25 mouse cellular contexts compared by ENCODE assay signal in the genomic region with DNA sequence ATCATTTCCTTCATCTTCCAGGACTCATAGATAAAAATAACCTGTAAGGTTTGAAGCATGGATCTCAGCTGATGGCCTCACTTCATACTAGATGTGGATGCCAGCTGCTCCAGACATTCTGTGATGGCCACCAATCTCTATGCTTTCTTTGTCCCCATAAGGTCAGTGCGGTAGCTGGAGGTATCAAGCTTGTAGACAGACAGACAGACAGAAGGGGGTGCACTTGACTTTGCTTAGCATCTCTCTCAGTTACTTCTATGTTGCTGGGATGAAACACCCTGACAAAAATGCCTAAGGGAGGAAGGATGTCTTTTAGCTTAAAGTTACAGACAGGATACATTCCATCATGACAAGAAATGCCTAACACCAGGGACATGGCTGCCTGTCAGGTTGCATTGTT. TPM values are rescaled to one million over a fixed set of nuclear protein-coding genes. Genes with fewer than 3 reads are reported as not detected.
DNase-seq lines count a peak whose midpoint lies in the region; ATAC-seq and TF ChIP-seq lines count a peak whose summit lies in the region.
"Had no signal": no experiment of that assay in that cellular context is flagged by ENCODE, and none has a peak within 500 bp of the region (broad histone marks: within the 10 kb centered on the region; RNA-seq: fewer than 3 reads in every experiment).

No protein-coding gene starts in this region.

- no peak for ATAC-seq in liver, postnatal 0 days
- ATAC-seq in liver, embryonic 11.5 days (replicated peaks; ENCODE audit: low FRiP score): no peak
- no peak for ATAC-seq in granulocyte monocyte progenitor cell, adult 5-6 weeks (replicated peaks; ENCODE audit: poor library complexity, severe bottlenecking)
- ATAC-seq in heart, embryonic 12.5 days (ENCODE audit: insufficient number of reproducible peaks, low FRiP score): no peak
- ATAC-seq: forebrain, embryonic 14.5 days; forebrain, embryonic 16.5 days had no signal

- no peak overlapping the region for H3K27ac ChIP-seq in liver, postnatal 0 days (ENCODE audit: low read depth)
- no peak overlapping the region for H3K27ac ChIP-seq in liver, embryonic 11.5 days (ENCODE audit: low read depth, low read length)
- H3K27ac ChIP-seq in CH12.LX (ENCODE audit: insufficient read depth, low read depth): peak overlapping the region; percentile 53
- peak overlapping the region; percentile 51; the same call in 1 of the 2 replicates for H3K27ac ChIP-seq in embryonic fibroblast, embryonic 13.5 days (ENCODE audit: insufficient read depth, low read length)
- H3K27ac ChIP-seq in heart, embryonic 12.5 days (ENCODE audit: poor library complexity, severe bottlenecking): no peak overlapping the region
- H3K27ac ChIP-seq: embryonic facial prominence, embryonic 10.5 days; embryonic facial prominence, embryonic 12.5 days; forebrain, embryonic 10.5 days; forebrain, embryonic 12.5 days had no signal

- no peaks in the 10 kb centered on the region for H3K36me3 ChIP-seq in liver, postnatal 0 days (replicated peaks; ENCODE audit: insufficient read depth, low read length)
- no peaks in the 10 kb centered on the region for H3K36me3 ChIP-seq in liver, embryonic 11.5 days (ENCODE audit: control insufficient read depth, insufficient read depth, low read length)
- peaks cover 0 to 7% of the 10 kb centered on the region in 2 experiments for H3K36me3 ChIP-seq in CH12.LX (replicated peaks in 1 of 2; ENCODE audit: control insufficient read depth in 1 of 2, insufficient read depth in 1 of 2, low read length in 1 of 2)
- 0 out of 2 replicates have a peak, but pooled peaks cover 6% of the 10 kb centered on the region for H3K36me3 ChIP-seq in heart, embryonic 12.5 days
- H3K36me3 ChIP-seq: embryonic facial prominence, embryonic 12.5 days had no signal

- no peaks in the 10 kb centered on the region for H3K27me3 ChIP-seq in liver, postnatal 0 days (ENCODE audit: insufficient read depth, low read length)
- no peaks in the 10 kb centered on the region for H3K27me3 ChIP-seq in liver, embryonic 11.5 days (replicated peaks; ENCODE audit: control insufficient read depth, insufficient read depth, low read length)
- no peaks in the 10 kb centered on the region for H3K27me3 ChIP-seq in CH12.LX (replicated peaks)
- no peaks in the 10 kb centered on the region for H3K27me3 ChIP-seq in heart, embryonic 12.5 days (replicated peaks)
- H3K27me3 ChIP-seq: embryonic facial prominence, embryonic 12.5 days; forebrain, embryonic 12.5 days had no signal

- TF ChIP-seq EP300 in liver, postnatal 0 days (IDR thresholded peaks at IDR 0.05; ENCODE audit: low read depth): no peak
- TF ChIP-seq EP300 in CH12.LX (IDR thresholded peaks at IDR 0.05; ENCODE audit: low read length): no peak

- no peaks in the 10 kb centered on the region for H3K9me3 ChIP-seq in liver, postnatal 0 days (ENCODE audit: low read length)
- H3K9me3 ChIP-seq in liver, embryonic 11.5 days (ENCODE audit: control insufficient read depth, low read length): no peaks in the 10 kb centered on the region
- no peaks in the 10 kb centered on the region for H3K9me3 ChIP-seq in CH12.LX (replicated peaks; ENCODE audit: low read length)
- no peaks in the 10 kb centered on the region for H3K9me3 ChIP-seq in heart, embryonic 12.5 days (replicated peaks)
- H3K9me3 ChIP-seq: embryonic facial prominence, embryonic 10.5 days; embryonic facial prominence, embryonic 12.5 days; forebrain, embryonic 10.5 days; forebrain, embryonic 12.5 days had no signal

- H3K9ac ChIP-seq in liver, postnatal 0 days (replicated peaks): no peak overlapping the region
- no peak overlapping the region for H3K9ac ChIP-seq in liver, embryonic 11.5 days (ENCODE audit: low read depth, low read length)
- H3K9ac ChIP-seq in CH12.LX (ENCODE audit: insufficient read depth, low read depth): no peak overlapping the region
- no peak overlapping the region for H3K9ac ChIP-seq in heart, embryonic 12.5 days
- H3K9ac ChIP-seq: embryonic facial prominence, embryonic 12.5 days; forebrain, embryonic 12.5 days had no signal

- H3K4me1 ChIP-seq in liver, postnatal 0 days (ENCODE audit: insufficient read depth): peaks cover 22% of the 10 kb centered on the region
- 0 out of 2 replicates have a peak, but pooled peaks cover 2% of the 10 kb centered on the region for H3K4me1 ChIP-seq in liver, embryonic 11.5 days (replicated peaks; ENCODE audit: control insufficient read depth, insufficient read depth, low read length)
- H3K4me1 ChIP-seq in CH12.LX (ENCODE audit: control insufficient read depth in 1 of 2, insufficient read depth in 2 of 2): peaks cover 57 to 90% of the 10 kb centered on the region in 2 experiments
- H3K4me1 ChIP-seq in embryonic fibroblast, embryonic 13.5 days (ENCODE audit: control insufficient read depth, insufficient read depth, low read length): peaks cover 7% of the 10 kb centered on the region
- H3K4me1 ChIP-seq in heart, embryonic 12.5 days (replicated peaks): peaks cover 11% of the 10 kb centered on the region; the same call in 1 of the 2 replicates
- H3K4me1 ChIP-seq: forebrain, embryonic 12.5 days had no signal

- no peaks in the 10 kb centered on the region for H3K79me2 ChIP-seq in CH12.LX (replicated peaks; ENCODE audit: control insufficient read depth, extremely low read depth, insufficient read depth, poor library complexity, severe bottlenecking)

- TF ChIP-seq POLR2A in CH12.LX (IDR thresholded peaks at IDR 0.05; ENCODE audit: low read depth, low read length): no peak
- TF ChIP-seq POLR2A in embryonic fibroblast, embryonic 13.5 days (IDR thresholded peaks at IDR 0.05; ENCODE audit: low read depth, low read length): no peak

- H3K4me3 ChIP-seq in liver, postnatal 0 days (ENCODE audit: low read depth, low read length): no peak overlapping the region
- H3K4me3 ChIP-seq in liver, embryonic 11.5 days (ENCODE audit: low read depth, low read length): no peak overlapping the region
- H3K4me3 ChIP-seq in CH12.LX (replicated peaks in 1 of 3; ENCODE audit: low read depth in 2 of 3, low read length in 2 of 3, poor library complexity in 1 of 3): no peak overlapping the region
- no peak overlapping the region for H3K4me3 ChIP-seq in embryonic fibroblast, embryonic 13.5 days (ENCODE audit: insufficient read depth, low read length)
- H3K4me3 ChIP-seq in heart, embryonic 12.5 days: no peak overlapping the region
- H3K4me3 ChIP-seq: embryonic facial prominence, embryonic 10.5 days; embryonic facial prominence, embryonic 12.5 days; erythroblast, embryonic 14.5 days; forebrain, embryonic 10.5 days; forebrain, embryonic 12.5 days had no signal

- DNase-seq in liver, postnatal 0 days: no peak
- no peak for DNase-seq in liver, embryonic 11.5 days (ENCODE audit: low spot score)
- peak; percentile 58 for DNase-seq in A20 (ENCODE audit: low read depth, low spot score)
- no peak for DNase-seq in CH12.LX (ENCODE audit: extremely low read depth)
- no peak for DNase-seq in heart, adult 8-10 months (ENCODE audit: low spot score)
- DNase-seq: adrenal gland, adult 2 months; adrenal gland, postnatal 10 days; adrenal gland, postnatal 25 days; B cell, adult 2 months; cerebellum, adult 11-12 months; cerebellum, adult 2 months; cerebellum, adult 9-10 months; cerebellum, postnatal 10 days; cerebellum, postnatal 25 days had no signal

- 78% methylated on average over 1 of the region's 1 CpGs for WGBS in liver, postnatal 0 days (ENCODE audit: insufficient replicate concordance)
- WGBS in liver, embryonic 11.5 days: 81% methylated on average over 1 of the region's 1 CpGs
- 77% methylated on average over 1 of the region's 1 CpGs for WGBS in heart, embryonic 12.5 days

- dilution Hi-C loops in CH12.LX (cut with MboI; ENCODE audit: extremely low pct_ligation_motif_present, extremely low pct_unique_long_range_greater_than_20kb, low sequenced_read_pairs): no loop called here

- in situ Hi-C loops in CH12.LX (cut with MboI; ENCODE audit: low pct_ligation_motif_present, low pct_unique_long_range_greater_than_20kb, low sequenced_read_pairs): loop anchor here (5.0 kb wide), 2 partner anchors 124 to 136 kb away; a partner anchor contains a TSS

- peak; percentile 94 for TF ChIP-seq RAD21 in CH12.LX (IDR thresholded peaks at IDR 0.05; ENCODE audit: low read depth, low read length)

- TF ChIP-seq CTCF in liver, postnatal 0 days (IDR thresholded peaks at IDR 0.05; ENCODE audit: low read depth): peak; percentile 19; the same call in 1 of the 2 replicates
- TF ChIP-seq CTCF in CH12.LX (conservative IDR thresholded peaks at IDR 0.05 in 1 of 2, IDR thresholded peaks at IDR 0.05 in 1 of 2; ENCODE audit: low read depth in 2 of 2, low read length in 2 of 2): peak in 1 of 2 experiments; percentile 87; a peak in 2 of 4 replicates
- no peak for TF ChIP-seq CTCF in embryonic fibroblast, embryonic 13.5 days (IDR thresholded peaks at IDR 0.05; ENCODE audit: borderline replicate concordance, insufficient read depth, low read length)

- no peak overlapping the region for H3K4me2 ChIP-seq in liver, postnatal 0 days (ENCODE audit: low read depth, low read length)
- H3K4me2 ChIP-seq in liver, embryonic 11.5 days: no peak overlapping the region
- H3K4me2 ChIP-seq in CH12.LX (ENCODE audit: insufficient read depth, low read depth, poor library complexity, severe bottlenecking): no peak overlapping the region
- H3K4me2 ChIP-seq in heart, embryonic 12.5 days: no peak overlapping the region
- H3K4me2 ChIP-seq: embryonic facial prominence, embryonic 12.5 days; forebrain, embryonic 12.5 days had no signal

TF ChIP-seq in CH12.LX, 34 proteins besides CTCF, POLR2A, EP300 and RAD21 (continues in another document):
- TF ChIP-seq BHLHE40 (IDR thresholded peaks at IDR 0.05; ENCODE audit: low read depth, low read length): no peak
- TF ChIP-seq ELF1 (IDR thresholded peaks at IDR 0.05; ENCODE audit: low read depth, low read length): no peak
- no peak for TF ChIP-seq TCF12 (IDR thresholded peaks at IDR 0.05; ENCODE audit: low read depth, low read length)
- peak; percentile 88 for TF ChIP-seq ZC3H11A (IDR thresholded peaks at IDR 0.05; ENCODE audit: low read depth, low read length)
- TF ChIP-seq SIN3A (IDR thresholded peaks at IDR 0.05; ENCODE audit: low read length): no peak
- 0 out of 2 replicates have a peak, but pooled peaks have one; percentile 22 for TF ChIP-seq IRF4 (IDR thresholded peaks at IDR 0.05; ENCODE audit: low read depth, low read length)
- TF ChIP-seq NELFE (IDR thresholded peaks at IDR 0.05; ENCODE audit: low read depth, low read length): no peak

RNA-seq across cellular contexts. Expression of a gene that starts 59.1 kb away (rescaled TPM):
- 17.1 and 17.3 TPM in 2 replicates for polyA plus RNA-seq in liver, postnatal 0 days (2015; fragmentation: Nextera tagmentation; extraction: Ambion mirVana)
- 16.1 and 18.7 TPM in 2 replicates for polyA plus RNA-seq in liver, embryonic 11.5 days (2014; fragmentation: Nextera tagmentation; extraction: Ambion mirVana)
- total RNA-seq in CH12.LX (2012; rRNA removed) (60.6 and 64.5 TPM in 2 replicates), CH12.LX (2014; rRNA removed) (56.8 and 67.8 TPM in 2 replicates)
- polyA plus RNA-seq in CH12.LX (2012; ENCODE audit: insufficient read length, low read depth): 156 and 168 TPM in 2 replicates
- polyA plus RNA-seq in embryonic fibroblast, embryonic 13.5 days (2011; ENCODE audit: insufficient read length, low read depth, missing spikeins): 7.4 and 10.3 TPM in 2 replicates
- total RNA-seq in granulocyte monocyte progenitor cell, adult 5-6 weeks (2014; fragmentation: Nextera tagmentation): not detected in 2 replicates
- 0.13 and 1.8 TPM in 2 replicates for total RNA-seq in granulocyte monocyte progenitor cell, adult 5-6 weeks (2017)
- polyA plus RNA-seq in heart, embryonic 12.5 days (2016; fragmentation: Nextera tagmentation; extraction: Ambion mirVana): 18.9 and 21.9 TPM in 2 replicates
- 1 to 10 TPM; 7.6 to 9.9 (median 8.8) TPM for total RNA-seq in heart, adult 8-10 months (2022)
- total RNA-seq: MEL had no signal
- polyA plus RNA-seq: erythroblast, embryonic 14.5 days had no signal

Comparison
In these comparisons a context has a peak if more than half of its experiments do, and no peak if none do; other contexts are left out.
1. H3K27ac ChIP-seq: peak in CH12.LX (single experiment) and embryonic fibroblast, embryonic 13.5 days (single experiment); none in liver, postnatal 0 days (single experiment), liver, embryonic 11.5 days (single experiment) and heart, embryonic 12.5 days (single experiment).